Mouse (Mus musculus): Measurements from ENCODE around the gene Nbas. TPM values are rescaled to one million over a fixed set of nuclear protein-coding genes. Genes with fewer than 3 reads are reported as not detected.

Gene Nbas
- 28.7 to 30.8 TPM (median 29.4 TPM) in 4 replicates for total RNA-seq (2023)

DNA sequence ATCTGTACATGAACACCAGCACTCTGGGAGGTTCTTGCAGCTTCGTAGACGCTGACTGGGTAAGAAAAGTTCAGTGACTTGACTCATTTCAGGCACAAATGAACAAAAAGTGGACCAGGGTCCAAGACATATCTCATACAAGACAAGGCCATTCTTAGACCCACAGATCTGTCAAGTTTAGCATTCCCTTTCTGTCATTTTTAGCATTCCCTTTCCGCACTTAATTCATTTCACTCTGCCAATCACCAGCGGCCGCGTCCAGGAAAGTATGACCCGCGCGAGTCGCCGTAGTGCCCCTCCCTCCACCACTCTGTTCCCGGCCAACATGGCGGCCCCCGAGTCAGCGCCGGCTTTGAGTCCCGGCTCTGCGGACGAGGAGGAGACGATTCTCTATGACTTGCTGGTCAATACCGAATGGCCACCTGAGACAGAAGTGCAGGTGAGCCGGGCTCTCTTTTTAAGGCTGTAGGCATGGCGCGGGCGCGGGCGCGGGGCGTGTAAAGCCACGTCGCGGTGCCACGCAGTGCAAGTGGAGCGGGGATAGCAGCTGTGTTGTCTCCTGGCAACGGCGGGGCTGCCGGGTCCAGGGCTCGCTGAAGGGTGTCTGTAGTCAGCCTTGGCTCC, at the start of gene Nbas:
TSS of gene Nbas (plus strand) at position 308 of the 624 bp plus-strand sequence.

DNA sequence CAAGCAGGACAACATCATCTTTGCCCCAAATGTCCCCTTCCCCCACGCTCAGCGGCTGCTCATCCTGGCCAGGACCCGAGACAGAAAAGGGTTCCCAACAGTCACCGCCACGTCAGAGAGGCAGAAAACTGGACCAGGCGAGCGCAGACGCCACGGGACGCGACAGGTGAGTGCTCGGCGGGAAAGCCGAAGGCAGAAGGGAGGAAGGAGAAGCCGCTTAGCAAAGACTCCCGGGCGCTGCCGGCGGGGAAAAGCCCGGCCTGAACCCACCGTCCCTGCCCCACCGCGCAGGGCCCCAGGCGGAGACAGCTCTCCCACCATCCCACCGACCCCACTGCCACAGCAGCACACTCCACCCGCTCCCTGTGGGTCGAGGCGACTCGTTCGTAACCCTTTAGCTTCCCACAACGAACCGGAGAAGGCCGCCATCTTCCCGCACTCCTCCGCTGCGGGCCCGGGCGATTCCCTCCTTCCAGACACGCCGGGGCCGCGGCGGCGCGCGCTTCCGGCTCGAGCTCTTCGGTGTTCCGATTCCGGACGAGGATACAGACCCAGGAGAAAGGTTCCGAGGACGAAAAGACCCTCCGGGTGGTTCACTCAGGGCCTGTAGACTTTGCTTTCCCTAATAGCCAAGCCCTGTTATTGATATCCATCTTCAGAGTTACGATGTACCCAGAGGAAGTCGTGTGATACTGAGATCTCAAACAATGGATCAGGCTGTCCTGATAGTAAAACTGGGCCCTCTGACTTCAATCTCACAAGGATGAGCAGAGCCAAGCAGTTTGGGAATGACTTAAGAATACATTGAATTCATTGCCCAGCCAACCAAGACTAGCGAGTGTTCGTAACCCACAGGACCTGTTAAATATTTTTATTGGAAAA, 20.0 kb upstream of the Nbas start, which contains the start of gene Ddx1:
TSS of gene Ddx1 (minus strand) at position 523 of the 882 bp plus-strand sequence.

Other genes with a start within 250 kb of the Nbas start
- gene Ddx1, start 19.9 kb upstream of the Nbas start, total RNA-seq (2023) = 35.7 to 50.2 TPM (median 43.5 TPM) in 4 replicates

Data from B cell, adult 62 days (primary cell).